Mouse (Mus musculus): ENCODE measurements around the gene Cacna1i.

Cacna1i gene

GRCm38 (mm10) chr15:80327743-80328540 lies 40.9 kb downstream of the Cacna1i start:
- DNase-seq (ENCODE audit: low read depth, low spot score) = no peak

- DNase-seq (ENCODE audit: low read depth, low spot score) = no peak
These were observed 43.2 kb downstream of the Cacna1i start for GRCm38 (mm10) chr15:80330276-80330675.

- no peak for DNase-seq (ENCODE audit: low read depth, low spot score)
These were observed 47.7 kb downstream of the Cacna1i start for GRCm38 (mm10) chr15:80334766-80335165.

- no peak for DNase-seq (ENCODE audit: low read depth, low spot score)
These were observed 48.2 kb downstream of the Cacna1i start for GRCm38 (mm10) chr15:80335196-80335595.

GRCm38 (mm10) chr15:80340348-80340747 lies 53.3 kb downstream of the Cacna1i start:
- no peak for DNase-seq (ENCODE audit: low read depth, low spot score)

GRCm38 (mm10) chr15:80342394-80342793 lies 55.4 kb downstream of the Cacna1i start:
- no peak for DNase-seq (ENCODE audit: low read depth, low spot score)

- DNase-seq (ENCODE audit: low read depth, low spot score) = no peak
These were observed 56.0 kb downstream of the Cacna1i start for GRCm38 (mm10) chr15:80343031-80343430.

- DNase-seq (ENCODE audit: low read depth, low spot score) = no peak
These were observed 56.7 kb downstream of the Cacna1i start for GRCm38 (mm10) chr15:80343731-80344130.

- no peak for DNase-seq (ENCODE audit: low read depth, low spot score)
These were observed 59.5 kb downstream of the Cacna1i start for GRCm38 (mm10) chr15:80346510-80346909.

GRCm38 (mm10) chr15:80350431-80350830 lies 63.4 kb downstream of the Cacna1i start:
- DNase-seq (ENCODE audit: low read depth, low spot score) = no peak

- DNase-seq (ENCODE audit: low read depth, low spot score) = no peak
These were observed 71.8 kb downstream of the Cacna1i start for GRCm38 (mm10) chr15:80358798-80359197.

- no peak for DNase-seq (ENCODE audit: low read depth, low spot score)
These were observed 74.9 kb downstream of the Cacna1i start for GRCm38 (mm10) chr15:80361780-80362508.

- DNase-seq (ENCODE audit: low read depth, low spot score) = no peak
These were observed 75.6 kb downstream of the Cacna1i start for GRCm38 (mm10) chr15:80362509-80363172.

GRCm38 (mm10) chr15:80363821-80364715 lies 77.0 kb downstream of the Cacna1i start:
- no peak for DNase-seq (ENCODE audit: low read depth, low spot score)

- peak; percentile 65 for DNase-seq (ENCODE audit: low read depth, low spot score)
These were observed 79.9 kb downstream of the Cacna1i start for GRCm38 (mm10) chr15:80366899-80367298.

GRCm38 (mm10) chr15:80373219-80373964 lies 86.4 kb downstream of the Cacna1i start:
- DNase-seq (ENCODE audit: low read depth, low spot score) = no peak

GRCm38 (mm10) chr15:80374854-80375253 lies 87.8 kb downstream of the Cacna1i start:
- DNase-seq (ENCODE audit: low read depth, low spot score) = no peak

GRCm38 (mm10) chr15:80387185-80387584 lies 100.1 kb downstream of the Cacna1i start:
- DNase-seq (ENCODE audit: low read depth, low spot score) = no peak

GRCm38 (mm10) chr15:80391791-80392190 lies 104.8 kb downstream of the Cacna1i start:
- DNase-seq (ENCODE audit: low read depth, low spot score) = no peak

GRCm38 (mm10) chr15:80395035-80395434 lies 108.0 kb downstream of the Cacna1i start:
- DNase-seq (ENCODE audit: low read depth, low spot score) = no peak

GRCm38 (mm10) chr15:80399451-80399850 lies 112.4 kb downstream of the Cacna1i start:
- no peak for DNase-seq (ENCODE audit: low read depth, low spot score)

Measured in forelimb bud, embryonic 11.5 days (tissue).